Mouse (Mus musculus): Measurements from ENCODE around the gene Chst10. TPM values are rescaled to one million over a fixed set of nuclear protein-coding genes. Genes with fewer than 3 reads are reported as not detected.

Chst10 gene
- polyA plus RNA-seq (2017; shearing (Covaris generic)) = 20.0 TPM

DNA sequence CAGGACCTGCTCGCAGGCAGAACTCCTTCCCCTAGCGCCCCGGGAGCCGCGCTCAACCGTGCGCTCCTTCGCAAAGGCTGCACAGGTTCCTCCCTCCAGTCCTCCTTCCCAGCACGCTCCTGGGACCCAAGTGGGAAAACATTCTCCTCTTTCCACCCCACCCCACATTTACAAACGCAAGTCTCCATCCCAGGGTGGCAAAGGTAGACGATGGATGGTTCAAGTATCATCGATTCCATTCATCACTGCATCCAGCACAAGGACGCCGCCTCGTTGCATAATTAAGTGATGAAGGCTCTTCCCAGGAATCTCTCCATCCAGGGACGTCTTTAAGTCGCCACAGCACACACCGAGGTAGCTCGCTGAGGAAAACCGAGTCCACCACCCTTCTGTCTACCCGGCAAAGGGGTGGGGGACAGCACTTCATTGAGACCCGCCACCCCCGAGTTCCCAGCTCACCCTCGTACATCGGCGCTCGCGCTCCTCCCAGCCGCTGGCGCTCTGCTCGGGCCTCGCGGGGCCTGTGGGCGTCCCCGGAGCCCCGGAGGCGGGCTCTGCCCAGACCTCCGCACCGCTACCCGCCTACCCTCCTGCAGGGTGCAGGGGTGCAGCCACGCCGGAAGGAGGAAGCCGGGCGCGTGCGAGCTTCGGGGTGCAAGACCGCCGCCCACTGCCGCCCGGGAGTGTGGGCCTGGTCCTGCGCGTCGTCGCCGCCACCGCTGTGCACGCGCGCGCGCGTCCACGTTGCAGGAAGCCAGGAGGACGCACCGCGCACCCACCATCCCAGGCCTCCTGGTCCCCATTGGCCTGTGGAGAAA, at the start of gene Chst10:
Gene Chst10 (minus strand): TSS at position 731 of the 818 bp plus-strand sequence.

DNA sequence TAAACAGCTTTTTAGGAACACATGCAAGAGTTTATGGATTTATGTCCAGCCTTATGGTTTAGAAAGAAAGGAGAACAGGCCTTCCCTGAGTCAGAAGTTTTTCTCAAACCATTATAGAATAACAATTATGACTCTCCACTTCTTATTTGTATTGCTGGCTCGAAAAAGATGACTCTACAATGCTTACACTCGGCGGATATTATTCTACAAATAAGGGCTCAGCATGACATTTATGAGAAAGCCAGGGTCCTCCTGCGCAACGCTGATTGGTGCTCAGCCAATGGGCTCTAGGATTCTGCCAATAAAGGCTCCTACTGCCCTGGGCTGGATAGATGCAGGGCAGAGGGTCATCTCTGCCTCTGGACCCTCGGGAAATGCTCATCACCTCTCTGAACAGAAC, 40.9 kb upstream of the Chst10 start, which contains the start of gene Nms:
Gene Nms (plus strand): TSS at position 301 of the 400 bp plus-strand sequence.

DNA sequence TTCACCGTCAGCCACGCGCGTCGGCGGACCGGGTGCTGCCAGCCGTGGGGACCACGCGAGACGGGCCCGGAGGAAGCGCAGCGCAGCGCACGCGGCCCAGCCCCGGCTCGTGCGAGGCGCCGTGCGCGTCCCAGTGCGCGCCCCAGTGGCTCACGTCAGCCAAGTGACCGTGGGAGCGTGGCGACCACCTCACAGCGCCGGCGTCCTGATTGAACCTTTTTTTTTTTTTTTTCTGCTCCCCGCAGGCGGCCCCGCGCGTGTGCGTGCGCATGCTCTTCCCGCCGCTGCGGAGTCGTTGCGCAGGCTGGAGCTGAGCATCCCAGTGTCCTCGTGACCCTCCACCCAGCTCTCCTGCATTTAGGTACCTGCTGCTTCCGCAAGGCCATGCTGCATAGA, 61.5 kb downstream of the Chst10 start, which contains the start of gene Lonrf2:
Gene Lonrf2 (minus strand): TSS at position 235 of the 396 bp plus-strand sequence.

Other genes starting within 250 kb of the Chst10 start
- 76.4 TPM for gene Aff3, start 233.2 kb downstream of the Chst10 start, polyA plus RNA-seq (2017; shearing (Covaris generic))
- gene Lonrf2, start 61.5 kb downstream of the Chst10 start, polyA plus RNA-seq (2017; shearing (Covaris generic)) = 0.05 TPM
- not detected for gene Nms, start 41.0 kb upstream of the Chst10 start, polyA plus RNA-seq (2017; shearing (Covaris generic))
- 67.8 TPM for gene Pdcl3, start 87.4 kb upstream of the Chst10 start, polyA plus RNA-seq (2017; shearing (Covaris generic))

Data from naive thymus-derived CD4-positive, alpha-beta T cell, adult 5 months (primary cell).